Mouse (Mus musculus) G1E-ER4 (cell line): Measurements from ENCODE around the gene Taf1a. TPM values are rescaled to one million over a fixed set of nuclear protein-coding genes. Genes with fewer than 3 reads are reported as not detected.

Experiments used
- GATA1 ChIP-seq: IDR thresholded peaks from one replicate; pipeline ENCODE4 v1.8.0; 2012; ENCODE audit warnings: low read length, inconsistent platforms
- polyA plus RNA-seq: library from polyadenylated mRNA; stranded (reverse); fragments of >175 nt; gene quantifications from 2 replicates; pipeline ENCODE4 v1.2.3, GENCODE M21; 2012

Taf1a gene
- polyA plus RNA-seq, 1 experiment: 0.85 TPM

GRCm38 (mm10) chr1:183382621-183383020 is 6.2 kb upstream of the Taf1a start:
- TF ChIP-seq GATA1: no peak

- no peak for TF ChIP-seq GATA1
Measured at GRCm38 (mm10) chr1:183403396-183403795, 14.6 kb downstream of the Taf1a start.

- TF ChIP-seq GATA1: no peak
Measured at GRCm38 (mm10) chr1:183414081-183414727, 25.4 kb downstream of the Taf1a start.

- TF ChIP-seq GATA1: no peak
Measured at GRCm38 (mm10) chr1:183417873-183418272, 29.1 kb downstream of the Taf1a start, which contains the start of gene Hhipl2. Gene Hhipl2, plus strand, starts transcription at chr1:183418215.

- TF ChIP-seq GATA1: no peak
Measured at GRCm38 (mm10) chr1:183419741-183420140, 31.0 kb downstream of the Taf1a start.

- no peak for TF ChIP-seq GATA1
Measured at GRCm38 (mm10) chr1:183420296-183420695, 31.5 kb downstream of the Taf1a start.

- no peak for TF ChIP-seq GATA1
Measured at GRCm38 (mm10) chr1:183424100-183424499, 35.3 kb downstream of the Taf1a start.

- no peak for TF ChIP-seq GATA1
Measured at GRCm38 (mm10) chr1:183434918-183435317, 46.1 kb downstream of the Taf1a start.

- no peak for TF ChIP-seq GATA1
Measured at GRCm38 (mm10) chr1:183439036-183439435, 50.3 kb downstream of the Taf1a start.

- TF ChIP-seq GATA1: no peak
Measured at GRCm38 (mm10) chr1:183442015-183442774, 53.4 kb downstream of the Taf1a start.

- no peak for TF ChIP-seq GATA1
Measured at GRCm38 (mm10) chr1:183453066-183453465, 64.3 kb downstream of the Taf1a start.

Other genes starting within 250 kb of the Taf1a start
- gene Disp1, start 167.5 kb upstream of the Taf1a start, polyA plus RNA-seq: 2.9 and 4.8 TPM in 2 replicates
- 18.7 and 22.9 TPM in 2 replicates for gene Aida, start 92.4 kb upstream of the Taf1a start, polyA plus RNA-seq
- 2.0 and 5.1 TPM in 2 replicates for gene Brox, start 91.7 kb upstream of the Taf1a start, polyA plus RNA-seq
- gene Mia3, start 19.4 kb upstream of the Taf1a start, polyA plus RNA-seq: 24.9 TPM in 2 replicates
- gene Hhipl2, start 29.2 kb downstream of the Taf1a start, polyA plus RNA-seq: not detected in 2 replicates